Mouse (Mus musculus) right cerebral cortex, postnatal 4 days (tissue): ENCODE data around the gene St6galnac1.
"Not testable (repeated sequence)": the region's sequence is repeated elsewhere in the genome, so short reads cannot be mapped to it uniquely, and the experiment has no call there.

Experiments used
- DNase-seq: peaks from one replicate; pipeline ENCODE4 v3.0.0-alpha.2; 2022

The St6galnac1 gene

DNA sequence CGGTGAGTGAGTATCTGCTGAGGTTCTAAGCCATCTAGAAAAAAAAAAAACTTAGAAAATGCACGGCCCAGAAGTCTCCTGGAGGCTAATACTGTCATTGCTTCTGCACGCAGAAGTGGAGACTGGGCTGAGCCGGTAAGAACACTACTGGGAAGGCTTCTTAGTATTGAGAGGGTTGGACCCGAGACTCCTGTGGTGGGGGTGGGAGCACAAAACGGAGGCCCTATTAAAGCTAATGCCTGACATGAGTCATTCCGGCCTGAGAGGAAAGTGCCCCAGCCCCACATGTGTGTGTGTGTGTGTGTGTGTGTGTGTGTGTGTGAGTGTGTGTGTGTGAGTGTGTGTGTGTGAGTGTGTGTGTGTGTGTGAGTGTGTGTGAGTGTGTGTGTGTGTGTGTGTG lies 31.8 kb upstream of the St6galnac1 start:
- no peak for DNase-seq

DNA sequence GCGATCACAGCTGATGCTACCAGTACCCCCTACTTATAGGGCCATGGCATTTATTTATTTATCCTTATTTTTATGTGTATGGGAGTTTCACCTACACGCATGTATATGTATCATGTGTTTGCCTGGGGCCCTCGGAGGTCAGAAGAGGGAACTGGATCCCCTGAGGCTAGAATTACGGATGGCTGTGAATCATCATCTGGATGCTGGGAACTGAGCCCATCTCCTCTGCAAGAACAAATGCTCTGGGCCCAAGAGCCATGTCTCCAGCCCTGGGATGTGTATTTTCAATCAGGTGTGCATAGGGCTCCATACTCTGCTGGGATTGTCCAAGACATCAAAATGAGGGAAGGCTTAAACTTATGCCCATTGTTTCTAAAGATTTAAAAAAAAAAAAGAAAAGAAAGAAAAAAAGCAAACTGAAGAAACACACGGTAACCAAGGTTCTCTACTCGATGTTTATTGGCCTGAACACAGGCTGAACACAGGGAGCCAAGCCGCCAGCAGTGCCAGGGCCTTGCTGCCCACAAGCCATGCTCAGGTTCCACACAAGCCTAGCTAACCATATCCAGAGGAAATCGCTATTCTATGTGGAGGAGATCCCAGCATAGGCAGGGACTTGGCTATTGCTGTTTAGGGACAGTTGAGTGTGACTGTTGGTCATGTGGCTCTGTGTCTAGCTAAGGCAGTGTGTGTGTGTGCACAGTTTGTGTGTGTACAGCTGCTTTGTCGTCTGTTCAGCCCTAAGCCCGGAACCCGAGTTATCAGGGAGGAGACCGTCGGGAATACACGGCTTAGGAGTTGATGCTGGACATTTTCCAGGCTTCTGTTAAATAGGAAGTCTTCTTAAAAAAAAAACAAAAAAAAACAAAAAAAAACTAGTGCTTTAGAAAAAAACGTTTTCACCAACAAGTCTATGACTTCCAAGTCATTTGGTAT lies 31.1 kb upstream of the St6galnac1 start:
- DNase-seq: no peak

DNA sequence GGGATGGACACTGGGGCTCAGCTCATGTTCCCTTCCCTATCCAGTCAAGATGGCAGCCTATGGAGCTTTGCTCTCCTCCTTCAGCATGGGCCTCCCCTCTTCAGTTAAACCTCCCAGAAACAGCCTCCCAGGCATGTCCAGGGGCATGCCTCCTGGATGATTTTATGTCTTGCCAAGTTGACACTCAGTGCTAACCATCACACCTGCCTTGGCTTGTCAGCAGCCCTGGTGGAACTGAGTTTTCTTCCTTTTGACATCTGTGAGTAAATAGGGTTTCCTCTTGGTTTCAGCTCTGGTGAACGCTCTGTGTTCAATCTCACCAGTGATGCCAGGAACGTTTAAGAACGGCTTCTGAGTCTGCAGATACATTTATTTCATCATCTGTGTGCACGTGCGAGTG lies 27.4 kb upstream of the St6galnac1 start:
- no peak for DNase-seq

DNA sequence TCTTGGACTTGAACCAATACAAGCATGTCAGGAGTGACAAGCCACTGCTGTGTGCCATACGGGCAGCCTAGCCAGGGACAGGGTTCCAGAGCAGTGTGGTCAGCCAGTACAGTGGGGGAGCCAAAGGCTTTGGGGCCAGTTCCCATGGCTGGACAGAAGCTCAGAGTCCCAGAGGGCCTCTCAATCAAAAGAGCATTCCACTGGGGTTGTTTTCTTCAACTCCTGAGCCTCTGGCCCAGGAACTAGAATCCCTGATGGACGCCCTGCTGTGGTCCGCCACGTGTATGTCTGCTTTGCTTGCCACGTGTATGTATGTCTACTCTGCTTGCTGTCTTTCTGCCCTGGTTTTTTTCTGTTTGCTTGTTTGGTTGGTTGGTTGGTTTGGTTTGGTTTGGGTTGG lies 25.8 kb upstream of the St6galnac1 start:
- DNase-seq: no peak

DNA sequence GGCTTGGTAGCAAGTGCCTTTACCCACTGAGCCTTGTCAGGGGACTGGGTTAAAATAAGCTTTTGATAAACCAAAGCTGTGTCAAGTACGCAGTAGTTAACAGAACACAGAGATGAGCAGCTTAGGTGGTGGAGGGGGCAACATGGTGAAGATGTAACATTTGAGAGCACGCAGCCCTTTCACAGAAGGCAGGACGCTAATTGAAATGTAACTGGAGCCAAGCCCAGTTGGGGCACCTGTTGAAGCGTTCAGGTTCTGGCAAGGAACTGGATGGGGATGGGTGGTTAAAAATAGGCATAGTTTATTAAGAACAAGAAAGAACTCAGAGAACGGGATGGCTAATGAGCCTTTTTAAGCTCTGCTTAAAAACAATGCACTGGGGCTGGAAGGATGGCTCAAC lies 24.1 kb upstream of the St6galnac1 start:
- no peak for DNase-seq

DNA sequence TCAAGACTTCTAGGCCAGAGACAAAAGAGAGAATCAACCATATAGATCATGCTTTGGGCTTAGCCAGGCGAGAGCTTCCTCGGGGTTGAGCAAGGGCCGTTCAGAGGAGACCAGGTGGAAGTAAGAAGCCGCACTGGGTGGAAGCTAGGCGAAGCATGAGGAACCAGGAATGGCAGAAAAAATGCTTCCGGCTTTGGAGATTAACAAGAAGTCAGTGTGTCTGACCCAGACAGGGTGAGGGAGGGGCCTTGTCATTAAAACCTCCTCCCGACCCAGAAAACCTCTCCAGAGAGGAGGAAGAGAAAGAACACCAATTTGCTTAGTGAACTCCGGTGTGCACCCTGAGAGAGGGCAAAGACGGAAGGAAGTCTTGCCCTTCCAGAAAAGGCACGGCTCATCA lies 8.9 kb upstream of the St6galnac1 start:
- DNase-seq: no peak

DNA sequence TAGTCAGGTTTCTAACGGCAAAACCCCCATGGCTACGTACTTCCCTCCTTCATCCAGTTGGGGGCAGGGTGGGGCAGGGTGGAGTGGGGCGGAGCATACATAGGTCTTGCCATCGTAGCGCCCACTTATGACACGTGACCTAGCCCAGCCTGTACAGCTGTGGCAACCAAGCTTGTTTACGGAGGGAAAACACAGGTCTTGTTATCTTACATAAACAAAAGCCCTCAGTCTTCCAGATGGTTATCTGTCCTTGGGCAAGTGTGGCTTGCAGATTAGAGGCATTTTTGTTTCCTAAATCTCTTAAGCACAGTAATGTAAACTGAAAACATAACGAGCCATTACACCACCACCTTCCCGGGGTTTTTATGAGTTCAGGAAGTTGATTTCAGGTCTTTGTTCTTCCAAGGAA lies 7.4 kb upstream of the St6galnac1 start:
- DNase-seq: no peak

DNA sequence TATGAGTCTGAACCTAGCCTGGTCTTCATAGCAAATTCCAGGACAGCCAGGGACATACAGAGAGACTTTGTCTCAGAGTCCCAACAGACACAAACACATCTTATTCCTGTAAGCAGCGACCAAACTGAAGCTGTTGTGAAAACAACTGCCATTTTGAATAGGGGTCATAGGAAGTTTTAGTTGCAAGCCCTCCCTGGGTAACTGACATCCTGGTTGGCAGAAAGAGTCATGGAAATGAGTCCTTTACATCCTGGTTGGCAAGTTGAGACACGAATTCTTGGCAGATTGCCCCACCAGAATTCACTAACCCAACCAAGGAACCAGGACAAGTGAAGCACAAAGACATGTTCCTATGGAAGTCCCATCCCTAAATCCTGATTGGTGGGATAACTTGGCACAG lies 2.1 kb downstream of the St6galnac1 start:
- DNase-seq: no peak

DNA sequence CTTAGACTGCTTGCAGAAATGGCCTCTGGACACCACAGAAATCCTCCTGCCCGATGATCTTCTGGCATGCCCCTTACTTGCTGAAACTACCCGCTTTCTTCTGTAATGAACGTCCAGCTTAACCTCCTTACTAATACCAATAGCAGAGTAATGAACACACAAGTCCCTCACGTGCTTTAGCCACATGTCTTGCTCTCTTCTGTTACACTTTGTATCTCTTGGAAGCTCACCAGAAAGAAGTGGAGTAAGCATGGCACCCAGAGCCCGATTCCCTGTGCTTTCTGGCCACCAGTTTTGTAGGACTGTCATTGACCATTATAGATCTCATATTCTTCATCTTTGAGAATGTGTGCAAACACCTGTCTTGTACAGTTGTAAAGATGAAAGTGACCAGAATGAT lies 5.4 kb downstream of the St6galnac1 start:
- no peak for DNase-seq

DNA sequence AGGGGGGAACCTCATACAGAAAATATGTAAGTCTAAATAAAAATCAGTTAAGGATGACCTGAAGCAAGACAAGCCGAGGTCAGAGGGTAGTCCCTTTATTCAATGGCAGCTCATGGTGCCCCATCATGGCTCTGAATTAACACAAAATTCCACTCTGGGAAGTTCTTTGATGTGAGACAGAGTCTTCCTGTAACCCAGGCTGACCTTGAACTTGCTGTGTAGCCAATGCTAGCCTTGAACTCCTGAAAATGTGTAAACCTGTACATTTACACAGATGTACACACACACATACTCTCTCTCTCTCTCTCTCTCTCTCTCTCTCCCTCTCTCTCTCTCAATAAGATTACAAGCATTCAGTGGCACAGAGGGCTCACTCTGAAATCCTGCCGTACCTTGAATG lies 10.4 kb downstream of the St6galnac1 start:
- DNase-seq: no peak

DNA sequence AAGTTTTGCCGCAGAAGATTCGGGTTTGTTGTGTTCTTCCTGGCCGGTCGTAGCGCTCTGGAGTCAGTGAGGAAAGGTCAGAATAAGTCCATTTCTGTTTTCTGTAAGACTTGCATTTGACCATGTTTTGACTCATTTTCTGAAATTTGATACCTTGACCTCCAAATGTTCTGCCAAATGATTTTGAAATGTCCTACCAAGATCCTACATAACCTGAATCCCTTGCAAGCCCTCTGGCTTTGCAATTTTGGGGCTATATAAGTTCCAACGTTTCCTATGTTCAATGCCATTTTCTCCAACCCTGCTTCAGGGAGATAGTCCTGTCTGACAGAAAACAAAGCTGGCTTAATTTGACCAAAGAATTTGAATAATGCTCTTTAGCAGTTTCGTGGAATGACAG lies 11.0 kb downstream of the St6galnac1 start:
- no peak for DNase-seq

DNA sequence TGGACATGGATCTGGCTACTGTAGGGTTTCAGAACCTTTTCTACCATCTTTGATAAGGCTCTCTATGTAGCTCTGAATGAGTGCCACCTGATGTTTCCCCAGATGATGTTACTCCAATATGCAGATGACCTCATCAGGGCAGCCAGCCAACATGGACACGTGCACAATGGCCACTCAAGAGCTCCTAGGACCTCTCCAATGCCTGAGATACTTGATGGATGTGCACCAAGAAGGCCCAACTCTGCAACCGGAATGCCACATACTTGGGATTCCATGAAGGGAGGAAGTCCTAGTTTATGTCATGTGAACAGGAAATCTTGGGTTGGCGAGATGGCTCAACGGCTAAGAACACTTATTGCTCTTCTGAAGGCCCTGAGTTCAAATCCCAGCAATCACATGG lies 20.1 kb downstream of the St6galnac1 start:
- DNase-seq: no peak

DNA sequence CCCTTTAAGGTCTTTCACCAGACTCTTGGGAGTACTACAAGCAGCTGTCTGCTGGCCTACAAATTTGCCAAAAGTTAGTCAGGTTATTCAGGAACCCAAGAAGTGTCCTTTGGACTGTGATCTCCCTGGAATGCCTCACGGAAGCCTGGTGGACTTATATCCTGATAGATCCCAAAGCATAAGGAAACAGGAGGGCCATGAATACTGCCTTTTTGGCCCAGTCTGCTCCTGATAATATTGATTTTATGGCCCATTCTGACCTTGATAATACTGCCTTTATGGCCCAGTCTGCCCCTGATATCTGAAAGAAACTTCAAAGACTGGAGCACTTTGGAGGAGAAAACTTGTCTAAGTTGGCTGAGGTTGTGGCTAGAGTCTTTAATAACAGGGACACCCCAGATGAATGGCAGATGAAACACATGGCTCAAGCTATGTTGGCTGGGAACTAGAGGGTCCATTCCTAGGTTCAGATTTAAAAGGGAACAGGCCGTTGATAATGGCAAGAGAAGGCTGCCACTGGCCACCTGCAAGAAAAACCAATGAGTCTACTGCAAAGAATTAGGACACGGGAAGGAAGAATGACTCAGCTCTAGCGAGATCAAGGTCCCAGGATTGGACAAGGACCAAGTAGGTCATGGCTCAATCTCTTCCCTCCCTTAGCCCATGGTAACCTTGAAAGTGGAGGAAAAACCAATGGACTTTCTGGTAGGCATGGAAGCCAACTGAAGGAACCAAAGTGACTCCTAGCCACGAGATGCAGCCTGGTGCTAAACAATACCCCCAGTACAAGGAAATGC lies 21.4 kb downstream of the St6galnac1 start:
- DNase-seq: no peak

DNA sequence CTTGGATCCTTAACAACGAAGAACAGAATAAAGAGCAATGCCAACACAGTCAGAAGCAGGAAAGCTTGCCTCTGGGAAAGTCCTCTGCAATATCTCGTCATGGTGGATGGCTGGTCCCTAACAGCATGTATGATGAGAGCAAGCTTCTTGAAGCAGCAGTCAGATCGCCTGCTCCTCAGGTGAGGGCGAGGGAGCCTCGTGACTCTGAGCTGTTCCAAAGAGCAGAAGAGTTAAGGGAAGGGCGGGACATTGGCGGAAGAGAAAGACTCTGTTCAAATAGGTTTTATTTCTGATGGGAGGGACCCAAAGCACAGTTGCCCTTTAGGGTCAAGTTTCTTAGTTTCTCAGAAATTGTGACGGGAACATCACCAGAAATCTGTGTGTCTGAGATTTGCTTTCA lies 25.6 kb downstream of the St6galnac1 start:
- DNase-seq: no peak

DNA sequence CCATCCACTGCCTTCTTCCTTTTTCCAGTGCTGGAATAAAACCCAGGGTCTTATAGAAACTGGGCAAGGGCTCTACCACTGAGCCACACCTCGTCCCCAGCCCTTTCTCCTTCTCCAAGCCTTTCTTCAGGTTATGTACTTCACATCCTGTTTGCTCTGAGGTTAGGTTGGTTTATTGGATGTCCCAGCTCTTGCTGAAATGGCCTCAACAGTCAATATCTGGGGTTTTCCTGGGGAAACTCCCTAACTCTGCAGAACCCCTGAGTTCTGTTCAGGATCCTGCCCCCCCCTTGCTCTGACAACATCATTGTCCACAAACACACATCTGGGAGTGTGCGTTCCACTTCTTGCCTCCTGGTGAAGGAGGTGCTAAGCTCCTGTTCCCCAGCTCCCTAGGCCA lies 26.6 kb downstream of the St6galnac1 start:
- DNase-seq: not testable (repeated sequence)

DNA sequence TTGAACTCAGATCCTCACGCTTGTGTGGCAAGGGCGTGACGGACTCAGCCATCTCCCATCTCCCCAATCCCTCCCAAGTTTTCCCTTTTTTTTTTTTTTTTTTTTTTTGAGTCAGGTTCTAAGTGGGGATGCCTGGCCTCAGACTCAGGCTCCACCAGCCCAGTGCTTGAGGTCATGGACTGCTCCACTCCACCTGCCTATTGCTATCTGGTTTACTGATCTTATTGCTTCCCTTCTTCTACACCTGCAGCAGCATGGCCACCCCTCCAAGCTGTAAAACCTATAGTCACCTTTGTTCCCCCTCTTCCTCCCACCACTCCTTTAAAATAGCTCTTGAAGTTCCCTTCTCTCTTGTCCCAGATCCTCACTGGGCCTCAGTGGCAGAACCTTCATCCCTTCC lies 28.5 kb downstream of the St6galnac1 start:
- DNase-seq: not testable (repeated sequence)

DNA sequence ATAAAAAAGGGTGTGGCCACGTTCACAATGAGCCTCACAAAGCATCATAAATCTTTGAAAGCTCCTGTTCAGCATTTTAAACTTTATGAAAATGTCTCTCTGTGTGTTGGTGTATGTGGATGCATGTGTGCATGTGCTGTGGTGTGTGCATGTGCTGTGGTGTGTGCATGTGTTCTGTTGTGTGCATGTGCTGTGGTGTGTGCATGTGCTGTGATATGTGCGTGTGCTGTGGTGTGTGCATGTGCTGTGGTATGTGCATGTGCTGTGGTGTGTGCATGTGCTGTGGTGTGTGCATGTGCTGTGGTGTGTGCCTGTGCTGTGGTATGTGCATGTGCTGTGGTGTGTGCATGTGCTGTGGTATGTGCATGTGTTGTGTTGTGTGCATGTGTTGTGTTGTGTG lies 29.9 kb downstream of the St6galnac1 start:
- DNase-seq: not testable (repeated sequence)

DNA sequence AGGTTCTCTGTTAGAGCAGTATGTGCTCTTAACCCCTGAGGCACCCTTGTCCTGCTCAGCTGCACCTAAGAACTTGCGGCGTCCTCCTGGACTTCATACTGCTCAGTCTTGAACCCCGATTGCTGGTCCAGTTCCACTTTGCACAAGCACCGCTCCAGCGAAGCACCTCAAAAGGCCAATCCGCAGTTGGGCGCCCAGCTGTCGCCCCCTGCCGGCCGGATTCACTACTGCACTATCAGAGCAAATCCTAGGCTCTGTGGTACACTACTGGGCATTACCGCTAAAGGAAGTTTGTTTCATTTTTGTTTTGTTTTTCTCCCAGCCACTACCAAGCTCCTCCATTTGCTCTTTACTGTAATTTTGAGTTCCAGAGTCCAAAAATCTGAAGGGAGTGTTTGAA lies 36.9 kb downstream of the St6galnac1 start:
- DNase-seq: no peak

DNA sequence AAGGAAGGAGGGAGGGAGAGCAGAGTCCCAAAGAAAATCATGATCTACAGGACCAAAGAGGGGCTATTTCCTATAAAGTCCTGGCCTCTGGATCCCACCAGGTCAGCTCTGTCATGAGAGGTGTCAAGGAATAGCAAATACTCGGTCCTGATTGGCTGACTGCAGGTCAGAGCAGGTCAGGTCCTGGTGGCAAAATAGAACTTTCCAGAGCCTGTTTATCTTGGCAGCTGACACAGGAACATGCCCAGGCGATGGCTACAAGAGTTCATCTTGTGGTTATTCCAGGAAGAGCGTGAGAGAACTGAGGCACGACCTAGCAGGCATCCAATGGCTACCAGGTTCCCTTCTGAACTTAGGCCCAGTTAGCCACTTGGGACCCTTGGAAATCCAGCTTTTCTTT lies 42.8 kb downstream of the St6galnac1 start:
- no peak for DNase-seq

DNA sequence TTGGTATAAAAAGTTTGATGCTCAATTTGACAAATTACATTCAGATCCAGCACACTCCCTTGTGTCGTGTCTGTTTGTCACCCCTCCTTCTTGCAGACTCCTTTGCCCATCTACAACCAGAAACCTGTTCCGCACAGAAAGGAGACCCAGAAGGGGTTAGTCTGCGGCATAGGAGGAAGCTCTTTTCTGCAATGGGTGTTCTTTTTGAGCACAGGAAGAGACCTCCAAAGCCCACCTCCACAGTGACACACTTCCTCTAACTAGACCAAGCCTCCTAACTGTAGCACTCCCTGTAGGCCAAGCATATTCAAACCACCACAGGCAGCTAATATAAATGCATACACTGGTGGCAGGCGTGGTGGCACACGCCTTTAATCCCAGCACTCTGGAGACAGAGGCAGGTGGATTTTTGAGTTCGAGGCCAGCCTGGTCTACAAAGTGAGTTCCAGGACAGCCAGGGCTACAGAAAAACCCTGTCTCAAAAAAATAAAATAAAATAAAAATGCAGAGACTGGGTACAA lies 44.2 kb downstream of the St6galnac1 start:
- DNase-seq: not testable (repeated sequence)

DNA sequence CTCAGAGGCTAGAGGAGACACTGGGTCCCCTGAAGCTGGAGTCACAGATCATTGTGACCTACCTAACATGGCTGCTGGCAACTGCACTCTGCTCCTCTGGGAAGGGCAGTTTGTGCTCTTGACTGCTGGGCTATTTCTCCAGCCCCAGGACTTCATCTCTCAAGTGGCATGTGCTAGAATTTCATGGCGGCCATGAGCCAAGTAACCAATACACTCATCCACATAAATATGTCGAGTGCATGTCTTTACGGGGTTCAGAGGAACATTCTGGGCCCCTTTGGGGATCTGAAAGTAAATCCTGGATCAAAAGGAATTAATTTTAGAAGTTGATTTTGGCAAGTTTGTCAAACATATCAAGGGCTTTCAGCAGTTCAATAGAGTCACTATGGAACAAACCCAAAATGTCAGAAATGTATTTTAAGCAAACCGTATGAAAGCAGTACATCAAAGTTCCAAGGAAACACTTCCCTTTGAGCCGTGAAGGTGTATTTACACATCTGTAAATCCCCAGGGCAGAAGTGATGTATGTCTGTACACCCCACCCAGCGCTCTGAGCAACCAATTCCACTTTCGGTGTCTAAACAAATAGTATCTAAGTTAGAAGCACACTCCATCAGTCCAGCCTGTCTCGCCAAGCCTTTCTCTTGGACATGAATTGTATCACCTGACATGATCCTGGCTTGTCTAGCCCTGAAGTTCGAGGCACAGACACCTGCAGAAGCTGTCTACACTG lies 45.9 kb downstream of the St6galnac1 start:
- no peak for DNase-seq

DNA sequence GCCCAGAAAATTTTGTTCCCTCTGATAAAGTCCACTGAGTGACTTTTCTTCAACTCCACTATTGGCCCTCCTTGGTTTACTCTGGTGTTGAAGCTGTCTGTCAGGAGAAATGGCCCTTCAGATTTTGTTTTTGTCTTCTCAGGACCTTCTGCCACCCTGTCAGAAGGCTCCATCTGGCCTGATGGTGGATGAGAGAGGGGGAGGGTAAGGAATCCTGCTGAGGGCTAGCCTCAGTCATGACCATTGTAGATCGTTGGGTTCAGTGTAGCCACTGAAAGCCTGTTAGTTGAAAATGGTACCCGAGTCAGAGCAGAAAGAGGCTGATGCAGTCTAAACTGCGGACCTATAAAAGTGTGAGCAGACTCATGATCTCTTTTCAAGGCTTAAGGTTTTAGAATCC lies 49.2 kb downstream of the St6galnac1 start:
- no peak for DNase-seq
